Mouse (Mus musculus): ENCODE measurements around the gene Otc. TPM values are rescaled to one million over a fixed set of nuclear protein-coding genes. Genes with fewer than 3 reads are reported as not detected.

Gene Otc
- 0.55 TPM in 1 of 2 replicates, not detected in the other for polyA plus RNA-seq (2015; fragmentation: Nextera tagmentation; extraction: Ambion mirVana)

DNA sequence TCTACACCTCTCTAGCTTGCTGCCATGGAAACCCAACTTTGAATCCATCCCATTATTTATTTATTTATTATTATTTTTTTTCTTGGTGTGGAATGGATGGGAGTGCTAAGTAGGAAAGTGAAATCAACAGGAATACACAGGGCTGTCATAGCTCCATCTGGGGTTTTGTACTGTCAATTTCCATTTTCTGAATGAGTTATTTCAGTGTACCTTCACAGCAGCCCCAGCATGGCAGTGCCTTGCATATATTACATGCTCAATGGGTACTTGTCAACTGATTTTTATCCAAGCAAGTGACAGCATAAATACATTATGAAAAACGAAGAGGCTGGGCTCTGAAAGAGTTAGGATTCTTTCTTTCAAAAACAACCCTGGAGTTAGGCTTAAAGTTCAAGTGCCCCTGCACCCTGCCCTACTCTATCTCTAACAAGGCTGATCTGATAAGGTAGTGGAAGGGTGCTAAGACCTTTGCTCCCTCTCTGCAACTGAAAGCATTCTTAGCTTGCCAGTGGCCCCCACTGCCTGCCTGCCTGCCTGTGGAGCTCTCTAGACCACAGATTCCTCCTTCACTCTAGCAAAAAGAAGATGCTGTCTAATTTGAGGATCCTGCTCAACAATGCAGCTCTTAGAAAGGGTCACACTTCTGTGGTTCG lies at the start of gene Otc:
Gene Otc, plus strand, starts transcription at position 454 of the 653 bp plus-strand sequence.
- H3K27me3 ChIP-seq: no peaks in the 10 kb centered on the region; the same call in 1 of the 2 replicates
- H3K4me2 ChIP-seq: no peak within 1 kb of the TSS
- no peak within 1 kb of the TSS for H3K9ac ChIP-seq
- no peaks in the 10 kb centered on the region for H3K9me3 ChIP-seq
- H3K36me3 ChIP-seq: no peaks in the 10 kb centered on the region
- H3K4me1 ChIP-seq: no peaks in the 10 kb centered on the region
- no peak for ATAC-seq (ENCODE audit: insufficient number of reproducible peaks, insufficient read depth, low FRiP score, low TSS enrichment, low read depth)
- 45% methylated on average over 2 of the region's 2 CpGs for WGBS
- H3K4me3 ChIP-seq: no peak within 1 kb of the TSS
- no peak within 1 kb of the TSS for H3K27ac ChIP-seq

DNA sequence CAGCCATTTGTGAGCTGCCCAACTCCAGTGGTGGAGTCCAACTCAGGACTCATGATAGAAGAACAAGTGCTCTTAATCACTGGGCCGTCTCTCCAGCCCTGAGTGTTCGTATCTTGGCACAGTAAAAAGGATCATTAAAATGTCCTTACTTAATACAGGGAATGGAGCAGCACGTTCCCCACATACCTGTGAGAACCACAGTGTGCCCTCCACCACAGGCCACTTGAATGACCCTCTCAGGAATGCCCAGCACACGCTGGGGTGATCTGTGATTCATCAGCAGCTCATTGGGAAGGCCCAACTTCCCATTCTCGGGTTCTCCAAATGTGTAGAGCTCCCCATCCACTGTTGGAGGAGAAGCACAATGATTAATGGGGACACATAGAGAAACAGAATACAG lies 46.2 kb upstream of the Otc start:
- no peaks in the 10 kb centered on the region for H3K27me3 ChIP-seq
- no peaks in the 10 kb centered on the region for H3K4me1 ChIP-seq
- H3K9ac ChIP-seq: no peak overlapping the region
- no peak overlapping the region for H3K27ac ChIP-seq
- peaks cover 4% of the 10 kb centered on the region; the same call in 1 of the 2 replicates for H3K36me3 ChIP-seq
- WGBS: 74% methylated on average over 5 of the region's 5 CpGs
- no peak overlapping the region for H3K4me3 ChIP-seq
- no peaks in the 10 kb centered on the region for H3K9me3 ChIP-seq
- no peak for ATAC-seq (ENCODE audit: insufficient number of reproducible peaks, insufficient read depth, low FRiP score, low TSS enrichment, low read depth)
- H3K4me2 ChIP-seq: no peak overlapping the region

DNA sequence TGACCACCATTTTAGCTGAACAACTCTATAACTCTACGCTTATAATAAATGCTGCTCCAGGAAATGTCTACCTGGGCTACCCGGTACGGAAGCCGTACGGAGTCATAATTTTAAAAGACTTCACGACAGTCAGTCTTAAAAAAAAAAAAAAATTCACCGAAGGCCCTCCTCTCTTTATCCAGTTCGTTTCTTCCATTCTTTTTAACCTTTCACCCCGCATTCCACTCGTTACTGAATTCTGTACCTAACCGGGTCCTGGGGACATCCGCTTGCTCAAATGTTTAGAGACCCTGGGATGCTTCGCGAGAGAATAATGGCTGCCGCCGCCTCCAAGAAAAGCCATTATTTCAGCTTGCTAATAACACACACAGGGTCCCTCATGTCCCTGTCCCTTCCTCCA lies 36.1 kb upstream of the Otc start:
- H3K4me1 ChIP-seq: no peaks in the 10 kb centered on the region
- peak overlapping the region; percentile 50 for H3K4me3 ChIP-seq
- H3K27ac ChIP-seq: peak overlapping the region; percentile 82
- peak overlapping the region; percentile 52 for H3K4me2 ChIP-seq
- H3K36me3 ChIP-seq: no peaks in the 10 kb centered on the region
- peak overlapping the region; percentile 71 for H3K9ac ChIP-seq
- WGBS: 22% methylated on average over 16 of the region's 16 CpGs
- ATAC-seq (ENCODE audit: insufficient number of reproducible peaks, insufficient read depth, low FRiP score, low TSS enrichment, low read depth): no peak
- H3K9me3 ChIP-seq: no peaks in the 10 kb centered on the region
- H3K27me3 ChIP-seq: no peaks in the 10 kb centered on the region

DNA sequence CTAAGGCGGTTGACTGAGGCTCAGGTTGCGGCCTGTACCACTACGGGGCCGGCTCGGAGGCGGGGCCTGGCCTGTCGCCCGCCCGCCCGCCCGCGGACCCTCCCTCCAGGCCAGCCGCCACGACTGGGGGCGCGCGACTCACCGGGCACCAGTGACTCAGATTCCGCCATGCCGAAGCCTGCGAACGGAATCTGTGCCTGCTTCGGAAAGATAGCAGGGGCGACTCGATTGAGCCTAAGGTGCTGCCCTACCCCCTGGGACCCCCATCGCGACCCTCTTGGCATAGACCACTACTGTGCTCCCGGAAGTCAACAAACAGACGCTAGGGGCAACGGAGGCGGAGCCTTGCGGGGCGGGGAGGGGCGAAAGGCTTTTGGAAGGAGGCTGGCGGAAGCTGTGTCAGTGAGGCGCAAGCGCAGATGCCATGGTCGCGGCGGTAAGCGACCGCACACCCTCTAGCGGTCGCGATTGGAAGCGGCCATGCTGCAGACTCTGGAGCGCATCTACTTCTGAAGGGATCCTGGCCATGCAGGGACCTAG lies 35.6 kb upstream of the Otc start, which contains the start of gene Rpgr:
Gene Rpgr, minus strand, starts transcription at position 511 of the 540 bp plus-strand sequence.
- Histone ChIP-seq H3K4me1 (no peaks in the 10 kb centered on the region), H3K27ac (peak within 1 kb of the TSS; percentile 82), H3K9ac (peak within 1 kb of the TSS; percentile 71), H3K4me3 (peak within 1 kb of the TSS; percentile 50), H3K27me3 (no peaks in the 10 kb centered on the region), H3K36me3 (no peaks in the 10 kb centered on the region), H3K4me2 (peak within 1 kb of the TSS; percentile 52), H3K9me3 (no peaks in the 10 kb centered on the region)
- peak; percentile 92 for ATAC-seq (ENCODE audit: insufficient number of reproducible peaks, insufficient read depth, low FRiP score, low TSS enrichment, low read depth)
- 19% methylated on average over 47 of the region's 47 CpGs for WGBS

DNA sequence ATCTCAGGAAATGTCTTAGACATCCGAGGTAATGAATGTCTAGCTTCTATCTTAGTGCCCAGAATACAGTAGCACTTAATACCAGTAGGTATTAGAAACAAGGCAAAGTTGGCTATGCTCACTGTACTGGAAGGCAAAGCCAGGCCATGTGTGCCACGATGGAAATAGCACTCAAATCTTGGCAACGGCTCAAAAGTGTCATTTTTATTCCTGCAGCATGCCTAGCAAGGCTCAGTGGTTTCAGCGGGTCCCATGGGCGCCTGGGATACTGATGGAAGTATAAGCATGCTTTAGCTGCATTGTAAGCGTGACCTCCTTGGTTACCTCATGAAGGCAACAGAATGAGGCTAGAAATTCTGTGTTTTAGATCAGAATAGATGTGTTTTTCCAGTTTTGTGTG lies 32.8 kb upstream of the Otc start:
- Histone ChIP-seq H3K9ac (no peak overlapping the region), H3K4me1 (no peaks in the 10 kb centered on the region), H3K27me3 (no peaks in the 10 kb centered on the region), H3K27ac (no peak overlapping the region), H3K36me3 (no peaks in the 10 kb centered on the region), H3K9me3 (no peaks in the 10 kb centered on the region), H3K4me3 (no peak overlapping the region), H3K4me2 (no peak overlapping the region)
- no peak for ATAC-seq (ENCODE audit: insufficient number of reproducible peaks, insufficient read depth, low FRiP score, low TSS enrichment, low read depth)
- 70% methylated on average over 6 of the region's 6 CpGs for WGBS

DNA sequence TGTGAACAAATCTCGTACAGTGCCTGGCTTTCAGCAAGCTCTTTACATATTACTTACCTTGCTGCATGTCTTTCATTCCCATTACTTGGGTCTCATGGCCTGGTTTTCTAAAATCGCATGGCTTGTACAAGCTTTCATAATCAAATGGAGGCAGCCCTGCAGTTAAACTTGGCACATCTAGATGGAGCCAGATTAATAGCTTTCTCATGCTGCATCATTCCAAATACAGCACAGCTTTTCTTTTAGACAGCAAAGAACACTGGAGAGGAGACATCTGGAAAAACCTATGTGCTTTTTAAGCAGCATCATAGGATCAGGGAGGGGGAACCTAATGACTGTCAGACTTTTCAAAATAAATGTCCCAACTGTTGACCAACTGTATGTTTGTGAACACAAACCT lies 19.1 kb upstream of the Otc start:
- 61% methylated on average over 2 of the region's 2 CpGs for WGBS
- Histone ChIP-seq H3K4me1 (no peaks in the 10 kb centered on the region), H3K4me3 (no peak overlapping the region), H3K36me3 (no peaks in the 10 kb centered on the region), H3K27me3 (no peaks in the 10 kb centered on the region), H3K4me2 (no peak overlapping the region), H3K27ac (no peak overlapping the region), H3K9me3 (no peaks in the 10 kb centered on the region), H3K9ac (no peak overlapping the region)
- ATAC-seq (ENCODE audit: insufficient number of reproducible peaks, insufficient read depth, low FRiP score, low TSS enrichment, low read depth): no peak

DNA sequence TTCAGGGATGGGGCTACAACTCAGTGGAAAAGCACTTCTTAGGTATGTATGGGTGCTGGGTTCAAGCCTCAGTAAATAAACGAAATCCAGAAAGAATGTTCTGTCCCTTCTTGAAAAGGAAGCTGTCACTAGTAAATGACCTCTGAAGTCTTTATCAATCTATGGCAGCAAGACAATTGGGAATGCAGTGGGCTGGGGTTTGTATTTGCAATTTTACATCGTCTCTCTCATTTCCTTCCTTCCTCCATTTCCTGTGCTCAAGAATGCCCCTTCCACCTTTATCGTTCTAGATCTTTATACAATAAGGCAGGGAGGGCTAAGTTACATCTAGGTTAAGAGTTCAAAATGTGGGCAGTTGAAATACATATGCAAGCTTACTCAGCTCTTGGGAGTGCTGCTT lies 17.5 kb upstream of the Otc start:
- H3K4me3 ChIP-seq: no peak overlapping the region
- no peak overlapping the region for H3K9ac ChIP-seq
- WGBS: 72% methylated on average over 3 of the region's 3 CpGs
- no peaks in the 10 kb centered on the region for H3K9me3 ChIP-seq
- H3K4me2 ChIP-seq: no peak overlapping the region
- no peak overlapping the region for H3K27ac ChIP-seq
- H3K4me1 ChIP-seq: no peaks in the 10 kb centered on the region
- ATAC-seq (ENCODE audit: insufficient number of reproducible peaks, insufficient read depth, low FRiP score, low TSS enrichment, low read depth): no peak
- H3K36me3 ChIP-seq: no peaks in the 10 kb centered on the region
- H3K27me3 ChIP-seq: no peaks in the 10 kb centered on the region

DNA sequence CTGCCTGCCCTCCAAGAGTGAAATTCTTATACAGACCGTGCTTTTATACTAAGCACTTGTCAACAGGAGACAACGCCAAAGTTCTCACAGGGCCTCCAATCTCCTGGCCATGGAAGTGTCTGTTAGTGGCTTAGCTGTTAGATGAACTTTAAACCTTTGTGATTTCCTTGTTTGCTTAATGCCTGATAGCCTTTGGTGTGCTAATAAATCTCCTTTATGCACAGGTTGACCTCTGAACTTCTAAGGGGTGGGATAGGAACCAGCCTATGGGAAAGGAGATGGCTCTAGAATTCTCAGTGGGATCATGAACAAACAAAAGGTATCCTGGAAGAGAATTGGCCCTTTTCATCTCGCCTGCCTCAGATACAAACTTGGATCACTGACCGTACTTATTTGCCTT lies 12.6 kb upstream of the Otc start:
- no peaks in the 10 kb centered on the region for H3K9me3 ChIP-seq
- H3K9ac ChIP-seq: no peak overlapping the region
- H3K4me1 ChIP-seq: no peaks in the 10 kb centered on the region
- H3K36me3 ChIP-seq: no peaks in the 10 kb centered on the region
- H3K4me3 ChIP-seq: no peak overlapping the region
- no peak for ATAC-seq (ENCODE audit: insufficient number of reproducible peaks, insufficient read depth, low FRiP score, low TSS enrichment, low read depth)
- H3K27ac ChIP-seq: no peak overlapping the region
- H3K27me3 ChIP-seq: no peaks in the 10 kb centered on the region
- WGBS: 72% methylated on average over 4 of the region's 4 CpGs
- H3K4me2 ChIP-seq: no peak overlapping the region

DNA sequence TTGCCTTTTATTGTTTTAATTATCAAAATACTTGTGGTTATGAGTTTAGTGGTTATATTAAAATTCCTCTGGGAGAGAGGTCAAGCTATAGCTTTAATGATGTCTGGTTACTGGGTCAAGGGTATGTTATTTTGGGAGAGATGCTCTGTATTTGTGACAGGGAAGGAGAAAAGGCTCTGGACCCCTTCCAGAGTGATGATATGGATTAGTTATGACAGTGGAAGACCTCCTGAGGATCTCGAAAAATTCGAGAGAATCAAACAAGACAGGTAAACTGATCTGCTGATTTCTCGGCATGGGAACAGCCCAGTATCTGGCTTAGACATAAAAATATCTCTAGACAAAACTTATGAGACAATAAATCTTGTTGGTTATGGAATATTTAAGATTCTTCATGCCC lies 8.2 kb upstream of the Otc start:
- ATAC-seq (ENCODE audit: insufficient number of reproducible peaks, insufficient read depth, low FRiP score, low TSS enrichment, low read depth): no peak
- WGBS: 76% methylated on average over 3 of the region's 3 CpGs
- Histone ChIP-seq H3K4me2 (no peak overlapping the region), H3K9ac (no peak overlapping the region), H3K36me3 (no peaks in the 10 kb centered on the region), H3K4me1 (no peaks in the 10 kb centered on the region), H3K9me3 (no peaks in the 10 kb centered on the region), H3K27me3 (no peaks in the 10 kb centered on the region; the same call in 1 of the 2 replicates), H3K4me3 (no peak overlapping the region), H3K27ac (no peak overlapping the region)

DNA sequence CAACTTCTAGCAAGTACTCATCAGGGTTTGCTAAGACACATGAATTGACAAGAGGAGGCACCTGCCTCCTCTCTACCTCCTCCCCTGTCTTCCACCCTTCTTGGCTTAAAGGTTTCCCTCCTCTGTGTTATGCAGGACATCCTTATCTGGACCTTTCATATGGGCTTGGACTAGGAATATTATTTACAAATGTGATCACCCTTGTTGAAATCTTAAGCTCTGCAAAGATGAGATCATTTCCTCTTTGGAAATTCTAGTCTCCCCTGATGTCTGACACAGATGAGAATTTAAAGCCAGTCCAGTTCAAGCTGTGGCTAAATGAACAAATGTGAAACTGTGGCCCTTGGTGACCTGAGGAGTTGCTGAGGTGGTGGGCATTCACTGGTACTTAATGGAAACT lies 748 bp upstream of the Otc start:
- H3K36me3 ChIP-seq: no peaks in the 10 kb centered on the region
- no peak overlapping the region for H3K4me2 ChIP-seq
- H3K9me3 ChIP-seq: no peaks in the 10 kb centered on the region
- no peak overlapping the region for H3K27ac ChIP-seq
- no peak for ATAC-seq (ENCODE audit: insufficient number of reproducible peaks, insufficient read depth, low FRiP score, low TSS enrichment, low read depth)
- no peaks in the 10 kb centered on the region; the same call in 1 of the 2 replicates for H3K27me3 ChIP-seq
- H3K9ac ChIP-seq: no peak overlapping the region
- no peaks in the 10 kb centered on the region for H3K4me1 ChIP-seq
- no peak overlapping the region for H3K4me3 ChIP-seq

DNA sequence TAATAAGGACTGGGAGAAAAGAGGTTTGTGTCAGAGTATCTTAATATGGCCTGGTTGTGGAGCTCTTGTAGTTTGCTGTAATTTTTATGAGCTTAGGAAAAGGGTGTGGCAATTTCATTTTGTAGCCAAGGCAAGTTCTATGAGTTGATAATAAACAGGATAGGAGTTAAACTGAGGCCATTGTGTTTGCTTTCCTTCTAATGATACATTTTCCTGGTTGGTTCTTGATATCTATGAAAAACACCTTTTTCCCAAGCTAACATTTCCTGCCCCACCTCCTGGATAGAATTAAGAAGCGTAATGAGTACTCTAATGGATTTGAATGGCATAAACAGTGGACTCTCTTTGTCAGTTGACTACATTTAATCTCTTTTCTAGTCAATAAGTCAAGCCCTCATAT lies 5.7 kb downstream of the Otc start:
- Histone ChIP-seq H3K4me3 (no peak overlapping the region), H3K27me3 (no peaks in the 10 kb centered on the region), H3K27ac (no peak overlapping the region), H3K36me3 (no peaks in the 10 kb centered on the region), H3K9me3 (no peaks in the 10 kb centered on the region), H3K4me1 (no peaks in the 10 kb centered on the region), H3K4me2 (no peak overlapping the region), H3K9ac (no peak overlapping the region)
- no peak for ATAC-seq (ENCODE audit: insufficient number of reproducible peaks, insufficient read depth, low FRiP score, low TSS enrichment, low read depth)
- 72% methylated on average over 1 of the region's 1 CpGs for WGBS

DNA sequence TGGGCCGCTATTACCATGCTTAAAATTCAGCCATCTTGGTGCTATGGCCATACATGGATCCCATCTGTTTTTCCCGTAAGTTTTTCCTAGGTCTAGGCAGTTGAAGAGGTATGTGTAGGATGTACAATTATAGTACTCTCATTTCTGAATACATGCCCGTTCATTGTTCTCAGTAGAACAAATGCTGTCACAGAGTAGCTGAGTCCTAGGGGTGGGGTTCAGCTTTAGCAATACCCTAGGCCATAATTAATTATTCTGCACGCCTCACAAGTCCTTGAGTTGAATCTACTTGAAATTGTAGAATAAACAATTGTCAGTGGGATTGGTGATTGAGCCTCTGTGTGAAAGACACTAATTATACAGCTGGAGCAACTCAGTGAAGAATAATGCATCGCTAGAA lies 6.2 kb downstream of the Otc start:
- ATAC-seq (ENCODE audit: insufficient number of reproducible peaks, insufficient read depth, low FRiP score, low TSS enrichment, low read depth): no peak
- Histone ChIP-seq H3K27me3 (no peaks in the 10 kb centered on the region), H3K9me3 (no peaks in the 10 kb centered on the region), H3K4me2 (no peak overlapping the region), H3K36me3 (no peaks in the 10 kb centered on the region), H3K27ac (no peak overlapping the region), H3K4me1 (no peaks in the 10 kb centered on the region), H3K4me3 (no peak overlapping the region), H3K9ac (no peak overlapping the region)
- 75% methylated on average over 5 of the region's 5 CpGs for WGBS
